Mouse (Mus musculus) lung, postnatal 0 days (tissue): ENCODE measurements at regions not wholly inside any gene's neighbourhood (a gene's known extent, or its start where the extent isn't known, plus 50 kb on each side); places are given as distances from the start of the nearest gene placed in this dataset.

Experiments used
- CTCF ChIP-seq: IDR thresholded peaks from 2 replicates; pipeline ENCODE4 v1.5.1; 2016; ENCODE audit warnings: antibody characterized with exemption, mild to moderate bottlenecking
- EP300 ChIP-seq: IDR thresholded peaks from 2 replicates; pipeline ENCODE4 v1.6.1; 2016; ENCODE audit warnings: antibody characterized with exemption, mild to moderate bottlenecking, control low read depth

GRCm38 (mm10) chr3:121021126-121021848 is 150.2 kb downstream of the Rwdd3 start:
- no peak for TF ChIP-seq CTCF
- TF ChIP-seq EP300, result no peak
